Mouse (Mus musculus): ENCODE measurements around the gene Ccl25.

The Ccl25 gene

DNA sequence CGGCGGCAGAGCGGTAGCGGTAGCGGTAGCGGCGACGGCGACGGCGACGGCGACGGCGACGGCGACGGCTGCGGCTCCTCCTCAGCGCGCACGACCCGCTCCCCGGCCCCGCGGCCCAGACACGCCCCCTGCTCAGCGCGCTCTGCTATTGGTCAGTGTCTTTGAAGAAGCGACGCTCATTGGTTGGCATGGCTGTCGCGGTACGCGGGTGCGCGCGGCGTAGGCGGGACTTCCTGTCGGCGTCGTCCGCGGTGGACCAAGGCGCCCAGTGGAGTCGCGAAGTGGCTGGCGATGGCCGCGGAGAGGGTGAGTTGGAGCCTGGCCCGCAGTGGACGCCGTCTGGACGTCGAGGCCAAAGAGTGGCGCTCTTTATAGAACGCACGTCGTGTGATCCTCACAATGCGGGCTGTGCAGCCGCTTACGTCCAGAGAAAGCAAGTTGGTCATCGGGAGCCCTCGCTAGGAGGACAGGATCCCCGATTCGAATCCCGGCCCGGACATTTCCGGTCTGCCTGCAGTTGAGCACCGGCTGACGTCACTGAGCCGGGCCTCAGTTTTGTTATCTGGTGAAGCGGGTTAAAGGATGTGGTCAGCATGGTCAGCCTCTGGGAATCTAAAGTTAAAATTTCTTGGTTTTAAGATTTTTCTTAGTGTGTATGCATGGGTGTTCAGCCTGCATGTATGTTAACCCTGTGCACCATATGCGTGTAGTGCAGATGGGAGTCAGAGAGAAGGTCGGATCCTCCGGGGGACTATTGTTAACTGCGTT, at the start of gene Ccl25, which contains the start of gene Elavl1:
TSS of gene Ccl25 (plus strand) at position 228 of the 768 bp plus-strand sequence.
TSS of gene Elavl1 (minus strand) at position 431 of the 768 bp plus-strand sequence.
- DNase-seq (ENCODE audit: low spot score): peak; percentile 96

GRCm38 (mm10) chr8:4275275-4276110, 49.5 kb upstream of the Ccl25 start, which contains the start of gene Timm44:
TSS of gene Timm44 (minus strand) at chr8:4275913.
- peak; percentile 94 for DNase-seq (ENCODE audit: low spot score)

DNA sequence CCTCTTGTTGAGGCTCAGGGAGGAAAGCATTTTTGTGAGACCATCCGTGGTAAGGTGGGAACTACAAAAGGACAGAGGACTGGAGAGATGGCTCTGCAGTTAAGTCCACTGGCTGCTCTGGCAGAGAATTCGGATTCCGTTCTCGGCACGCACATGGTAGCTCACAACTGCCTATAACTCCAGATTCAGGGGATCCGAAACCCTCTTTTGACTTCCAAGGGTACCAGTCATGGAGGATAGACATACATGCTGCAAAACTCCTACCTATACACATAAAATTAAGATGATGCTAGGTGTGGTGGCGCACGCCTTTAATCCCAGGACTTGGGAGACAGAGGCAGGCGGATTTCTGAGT, 48.9 kb upstream of the Ccl25 start:
- no peak for DNase-seq (ENCODE audit: low spot score)

DNA sequence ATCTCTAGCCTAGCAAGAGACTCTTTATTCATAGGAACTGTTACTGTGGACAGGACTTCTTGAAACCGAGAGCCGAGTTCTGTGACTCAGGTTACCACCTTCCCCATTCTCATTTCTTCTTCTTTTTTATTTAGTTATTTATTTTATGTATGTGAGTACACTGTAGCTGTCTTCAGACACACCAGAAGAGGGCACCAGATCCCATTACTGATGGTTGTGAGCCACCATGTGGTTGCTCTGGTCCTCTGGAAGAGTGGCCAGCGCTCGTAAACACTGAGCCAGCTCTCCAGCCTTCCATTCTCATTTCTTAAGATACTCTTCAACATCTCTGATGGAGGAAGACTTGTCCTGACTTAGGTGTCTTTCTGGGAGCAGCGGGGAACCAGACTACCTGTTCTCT, 32.3 kb upstream of the Ccl25 start:
- DNase-seq (ENCODE audit: low spot score): no peak

GRCm38 (mm10) chr8:4297822-4298221, 27.2 kb upstream of the Ccl25 start:
- no peak for DNase-seq (ENCODE audit: low spot score)

DNA sequence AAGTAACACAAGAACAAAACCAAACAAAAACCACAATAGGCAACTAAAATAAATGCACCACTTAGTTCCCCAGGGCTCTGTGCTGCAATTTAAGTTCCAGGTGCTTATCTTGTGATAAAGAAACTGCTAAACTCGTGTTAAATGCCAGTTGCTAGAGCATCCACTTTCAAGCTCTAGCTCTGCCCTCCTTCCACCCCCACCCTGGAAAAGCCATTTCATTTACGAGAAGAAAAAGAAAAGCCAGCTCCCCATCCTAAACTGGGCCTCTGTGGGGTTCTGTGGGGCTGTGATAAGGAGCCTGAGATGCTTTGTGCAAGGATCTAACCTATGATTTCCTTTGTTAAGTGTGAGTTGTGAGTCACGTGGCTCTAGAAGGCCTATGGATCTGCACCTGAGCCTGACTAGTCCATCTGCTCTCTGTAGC, 20.9 kb upstream of the Ccl25 start:
- DNase-seq (ENCODE audit: low spot score): no peak

DNA sequence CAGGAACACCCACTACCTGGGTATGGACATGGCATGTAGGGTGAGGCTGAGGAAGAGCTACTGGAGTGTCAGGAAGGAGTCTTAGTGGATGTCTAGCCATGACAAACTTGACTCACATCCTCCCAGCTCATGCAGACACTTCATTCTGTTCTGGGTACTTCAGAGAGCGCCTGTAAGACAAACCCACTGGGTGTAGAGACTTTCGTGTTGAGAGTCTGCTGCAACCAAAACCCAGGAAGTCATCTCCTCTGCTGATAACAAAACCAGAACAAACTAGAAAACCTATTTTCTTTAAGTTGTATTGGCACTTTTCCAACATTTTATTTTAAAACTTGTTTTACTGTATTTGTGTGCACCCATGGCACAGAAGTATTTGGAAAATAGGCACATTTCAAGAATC, 19.2 kb upstream of the Ccl25 start:
- no peak for DNase-seq (ENCODE audit: low spot score)

GRCm38 (mm10) chr8:4312104-4312503, 12.9 kb upstream of the Ccl25 start:
- DNase-seq (ENCODE audit: low spot score): no peak

DNA sequence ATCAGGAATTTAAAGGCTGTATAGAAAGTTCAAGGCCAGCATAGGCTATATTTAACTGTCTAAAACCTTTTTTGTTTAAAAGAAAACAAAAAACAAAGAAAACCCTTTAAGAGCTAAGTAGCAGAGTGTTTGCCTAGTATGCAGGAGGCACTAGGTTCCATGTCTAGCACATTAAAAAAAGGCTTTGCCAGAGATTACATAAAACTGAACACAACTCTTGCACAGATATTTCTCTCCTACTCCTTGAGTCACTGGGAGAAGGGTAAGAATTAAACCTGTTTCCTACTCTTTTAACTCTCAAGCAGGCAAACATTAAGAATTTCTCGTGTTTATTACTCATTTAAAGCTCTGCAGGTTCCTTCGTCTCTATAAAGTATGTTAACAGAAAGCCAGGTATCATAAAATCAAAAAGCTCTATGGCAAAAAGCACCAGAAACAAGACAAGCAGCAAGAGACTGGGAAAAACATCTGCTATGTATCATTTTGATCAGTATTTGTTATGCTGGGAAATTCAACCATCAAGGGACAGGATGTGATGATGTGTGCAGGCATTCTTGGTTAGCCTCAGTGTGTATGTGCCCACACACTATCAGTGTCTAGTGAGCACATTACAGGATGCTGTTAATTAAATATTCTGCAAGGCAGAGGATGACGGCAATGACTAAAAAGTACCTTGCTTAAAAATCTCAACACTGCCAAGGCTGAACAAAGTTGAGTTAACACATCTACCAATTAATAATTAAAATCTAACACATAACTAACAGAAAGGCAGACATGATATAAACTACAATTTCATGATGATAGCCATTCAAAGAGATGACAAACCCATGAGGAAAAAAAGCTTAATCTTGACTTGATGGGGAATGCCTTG, 11.5 kb upstream of the Ccl25 start:
- DNase-seq (ENCODE audit: low spot score): no peak

DNA sequence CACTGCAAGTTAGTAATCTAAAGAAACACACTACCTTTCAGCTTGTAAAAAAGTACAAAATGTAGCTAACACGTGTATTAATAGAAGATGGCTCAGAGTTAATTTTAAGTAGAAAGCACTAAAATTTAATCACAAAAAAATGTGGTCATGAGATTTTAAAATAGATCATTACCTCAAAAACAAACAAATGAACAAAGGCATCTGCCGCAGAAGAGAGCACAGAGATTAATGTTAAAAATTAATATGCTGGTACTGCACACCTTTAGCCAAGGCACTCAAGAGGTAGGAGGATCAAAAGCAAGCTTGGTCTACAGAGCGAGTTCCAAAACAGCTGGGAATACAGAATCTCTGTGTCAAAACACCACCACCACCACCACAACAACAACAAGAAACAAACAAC, 10.2 kb upstream of the Ccl25 start:
- no peak for DNase-seq (ENCODE audit: low spot score)

DNA sequence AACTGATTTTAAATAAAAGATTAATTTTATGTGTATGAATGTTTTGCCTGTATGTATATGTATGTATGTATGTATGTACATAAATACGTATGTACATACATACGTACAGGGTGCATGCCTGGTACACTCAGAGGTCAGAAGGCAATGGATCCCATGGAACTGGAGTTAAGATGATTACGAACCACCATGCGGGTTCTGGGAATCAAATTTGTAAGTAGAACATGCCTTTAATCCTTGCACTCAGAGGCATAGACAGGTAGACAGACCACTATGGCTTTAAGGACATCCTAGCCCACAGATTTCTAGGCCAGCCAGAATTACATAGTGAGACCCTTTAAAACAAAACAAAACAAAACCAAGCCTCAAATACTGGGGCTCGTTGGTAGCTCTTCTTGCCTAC, 6.9 kb upstream of the Ccl25 start:
- DNase-seq (ENCODE audit: low spot score): no peak

DNA sequence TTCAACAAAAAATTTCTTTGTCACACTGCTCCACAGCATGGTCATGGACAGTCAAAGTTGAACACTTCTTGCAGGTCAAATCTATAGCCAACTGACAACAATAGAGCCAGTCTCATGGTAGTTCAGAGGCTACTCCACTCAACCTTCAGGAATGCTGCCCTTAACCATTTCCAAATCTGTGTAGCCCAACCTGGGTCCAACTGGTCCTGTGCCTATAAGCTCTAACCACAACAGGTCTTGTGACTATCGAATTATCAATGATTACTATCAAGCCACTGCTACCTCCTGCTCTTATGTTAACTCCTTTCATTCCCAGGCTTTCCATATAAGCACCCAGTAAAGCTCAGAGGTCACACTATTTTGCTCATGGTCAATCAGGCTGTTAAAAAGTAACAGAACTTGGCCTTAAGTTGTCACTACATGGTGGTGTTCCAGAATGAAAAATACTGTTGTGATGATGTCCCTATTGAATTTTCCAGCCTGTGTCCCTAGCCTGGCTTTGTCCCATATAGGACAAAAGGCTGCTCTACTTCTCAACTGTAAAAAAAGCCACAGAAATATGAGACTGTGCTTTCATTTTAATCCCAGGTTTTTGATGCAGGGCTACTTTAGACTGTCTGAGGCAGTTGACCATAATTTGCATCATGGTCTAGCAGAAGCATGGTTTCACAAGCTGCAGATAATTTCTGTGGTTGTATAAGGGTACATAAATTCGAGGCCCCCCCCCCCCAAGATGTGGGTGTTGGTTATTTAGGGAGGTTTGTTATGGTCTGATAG, 6.0 kb upstream of the Ccl25 start:
- DNase-seq (ENCODE audit: low spot score): no peak

GRCm38 (mm10) chr8:4319573-4319872, 5.5 kb upstream of the Ccl25 start:
- no peak for DNase-seq (ENCODE audit: low spot score)

GRCm38 (mm10) chr8:4320404-4320803, 4.6 kb upstream of the Ccl25 start:
- DNase-seq (ENCODE audit: low spot score): no peak

GRCm38 (mm10) chr8:4321031-4321430, 4.0 kb upstream of the Ccl25 start:
- no peak for DNase-seq (ENCODE audit: low spot score)

DNA sequence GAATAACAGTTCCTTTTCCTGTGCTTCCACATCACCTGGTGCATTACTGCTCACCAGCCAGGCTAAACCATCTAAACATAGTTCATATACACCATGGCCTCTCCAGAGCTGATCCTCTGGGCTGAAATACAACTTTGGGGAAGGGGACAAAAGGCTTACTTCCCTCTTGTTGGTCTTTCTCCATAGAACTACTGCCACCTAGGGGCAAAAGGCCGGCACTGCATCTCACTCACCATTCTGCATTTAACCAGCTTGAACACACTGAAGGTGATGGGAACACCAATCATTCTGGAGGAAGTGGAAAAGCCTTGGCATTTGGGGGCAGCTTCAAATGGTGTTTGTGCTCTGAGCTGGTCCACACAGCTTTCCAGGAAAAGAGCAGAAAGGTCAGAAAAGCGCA, 2.5 kb upstream of the Ccl25 start:
- peak; percentile 62 for DNase-seq (ENCODE audit: low spot score)

DNA sequence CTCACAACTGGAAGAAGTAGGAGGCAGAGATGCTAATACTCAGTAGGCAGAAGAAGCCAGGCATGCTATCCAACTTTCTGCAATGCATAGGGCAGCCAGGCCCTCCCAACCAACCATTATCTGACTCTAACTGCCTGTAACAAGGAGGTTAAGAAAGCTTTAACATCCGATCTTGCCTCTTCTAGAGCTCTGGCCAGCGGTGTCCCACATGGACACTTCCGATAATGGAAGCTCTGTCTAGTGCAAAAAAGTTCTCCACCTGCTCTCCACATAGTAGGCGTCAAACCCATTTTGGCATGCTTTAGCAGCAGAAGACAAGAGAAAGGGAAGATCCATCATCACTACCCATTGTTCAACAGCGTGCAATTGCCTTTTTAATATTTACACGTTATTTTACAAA, 1.1 kb upstream of the Ccl25 start:
- DNase-seq (ENCODE audit: low spot score): no peak

- DNase-seq (ENCODE audit: low spot score): no peak
Observed at GRCm38 (mm10) chr8:4324525-4324924, 485 bp upstream of the Ccl25 start.

DNA sequence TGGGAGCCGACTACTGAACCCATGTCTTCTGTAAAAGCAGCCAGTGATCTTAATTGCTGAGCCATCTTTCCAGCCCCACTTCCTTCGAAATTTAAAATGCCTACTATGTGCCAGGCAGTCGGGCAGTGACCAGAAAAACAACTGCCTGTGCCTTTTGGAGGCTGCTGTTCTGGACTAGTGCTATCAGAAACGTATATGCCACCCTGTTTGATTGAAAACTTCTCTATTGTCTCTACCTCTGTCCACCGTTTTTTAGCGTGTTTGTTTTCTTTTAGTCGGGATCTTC, 684 bp downstream of the Ccl25 start:
- no peak for DNase-seq (ENCODE audit: low spot score)

- DNase-seq (ENCODE audit: low spot score): no peak
Observed at GRCm38 (mm10) chr8:4329000-4329399, 4.0 kb downstream of the Ccl25 start.

- DNase-seq (ENCODE audit: low spot score): no peak
Observed at GRCm38 (mm10) chr8:4333966-4334365, 9.0 kb downstream of the Ccl25 start.

- DNase-seq (ENCODE audit: low spot score): no peak
Observed at GRCm38 (mm10) chr8:4335678-4336077, 10.7 kb downstream of the Ccl25 start.

Measured in yolk sac, embryonic 10.5 days (tissue).